Mouse (Mus musculus): ENCODE measurements around the gene Tlr12. TPM values are rescaled to one million over a fixed set of nuclear protein-coding genes. Genes with fewer than 3 reads are reported as not detected.

Gene Tlr12
- total RNA-seq, 2 experiments from 2014 or later, result 0.89 to 1.0 TPM

Other genes with a start within 250 kb of the Tlr12 start
- gene Zscan20, start 8.5 kb downstream of the Tlr12 start, total RNA-seq (2021), result 1 to 10 TPM; 8.3 to 9.9 TPM
- gene Phc2, start 36.1 kb upstream of the Tlr12 start, total RNA-seq (2021), result 10 to 100 TPM; 82.7 to 92.4 TPM
- gene A3galt2, start 136.7 kb upstream of the Tlr12 start, total RNA-seq (2021), result under 1 TPM; 0.25 to 0.32 TPM
- 10 to 100 TPM; 25.8 to 28.8 TPM for gene Zfp362, start 187.4 kb upstream of the Tlr12 start, total RNA-seq (2021)

Data from left cerebral cortex, postnatal 25 days (tissue).